Mouse (Mus musculus) C2C12 (cell line): ENCODE data around the gene Srsf3.

ENCODE experiments used
- CEBPB ChIP-seq: IDR thresholded peaks from one replicate; pipeline ENCODE4 v1.6.1; 2011; ENCODE audit warnings: low read depth, mild to moderate bottlenecking, control low read depth, moderate library complexity
- CTCF ChIP-seq: IDR thresholded peaks from one replicate; pipeline ENCODE4 v1.5.1; 2011; ENCODE audit not compliant: control insufficient read depth, insufficient read depth, insufficient read length
- USF1 ChIP-seq: IDR thresholded peaks from one replicate; pipeline ENCODE4 v1.6.1; 2011; ENCODE audit warnings: low read depth, mild to moderate bottlenecking, control low read depth, moderate library complexity

DNA sequence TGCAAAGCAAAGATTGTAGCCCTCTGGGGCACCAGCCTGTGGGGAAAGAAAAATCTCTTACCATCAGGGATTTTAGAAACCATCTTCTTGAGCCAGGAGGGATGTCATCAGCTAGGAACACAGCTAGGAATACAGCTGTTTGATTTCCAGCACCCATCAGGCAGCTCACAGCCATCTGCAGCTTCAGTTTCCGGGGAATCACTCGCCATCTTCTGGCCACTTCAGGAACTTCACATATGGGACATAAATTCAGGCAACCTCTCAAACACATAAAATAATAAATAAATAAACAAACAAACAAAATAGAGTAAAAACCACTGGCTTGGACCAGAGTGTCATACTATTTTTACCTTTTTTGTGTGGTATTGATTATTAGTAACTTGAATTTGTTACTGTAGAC is 16.8 kb upstream of the Srsf3 start:
- TF ChIP-seq CTCF (no peak), CEBPB (no peak), USF1 (no peak)
